Mouse (Mus musculus) layer of hippocampus, postnatal 25 days (tissue): ENCODE results near the gene Gm12169. TPM values are rescaled to one million over a fixed set of nuclear protein-coding genes. Genes with fewer than 3 reads are reported as not detected.

Source experiments
- total RNA-seq, 2 experiments: library from RNA; stranded (reverse); gene quantifications; 2 replicates each; pipeline ENCODE4 v1.2.3; 2021

The Gm12169 gene
- total RNA-seq, 2 experiments from 2014 or later: not detected

Other genes with a start within 250 kb of the Gm12169 start
- gene Cyfip2, start 211.4 kb upstream of the Gm12169 start, total RNA-seq: 100 to 1,000 TPM; 483 to 493 TPM
- gene Itk, start 134.7 kb upstream of the Gm12169 start, total RNA-seq: under 1 TPM; 0.37 to 0.42 TPM
- not detected for gene Fam71b, start 127.7 kb upstream of the Gm12169 start, total RNA-seq
- 10 to 100 TPM; 32.7 to 34.8 TPM for gene Med7, start 87.3 kb upstream of the Gm12169 start, total RNA-seq
- 1 to 10 TPM; 2.3 to 2.7 TPM for gene Havcr2, start 69.3 kb upstream of the Gm12169 start, total RNA-seq
- gene BC053393, start 47.3 kb downstream of the Gm12169 start, total RNA-seq: not detected
- gene Dppa1, start 105.0 kb downstream of the Gm12169 start, total RNA-seq: not detected
- gene Timd2, start 182.8 kb downstream of the Gm12169 start, total RNA-seq: not detected
- not detected for gene Havcr1, start 210.9 kb downstream of the Gm12169 start, total RNA-seq